Mouse (Mus musculus) bone marrow macrophage, adult 2 months (primary cell): ENCODE measurements around the gene Pitpnc1.

Source experiments
- CTCF ChIP-seq: IDR thresholded peaks from 2 replicates; pipeline ENCODE4 v1.5.1; 2012; ENCODE audit warnings: low read depth, mild to moderate bottlenecking, low read length, moderate library complexity
- POLR2A ChIP-seq: IDR thresholded peaks from 2 replicates; pipeline ENCODE4 v1.6.1; 2012; ENCODE audit warnings: mild to moderate bottlenecking, low read depth, low read length, borderline replicate concordance

DNA sequence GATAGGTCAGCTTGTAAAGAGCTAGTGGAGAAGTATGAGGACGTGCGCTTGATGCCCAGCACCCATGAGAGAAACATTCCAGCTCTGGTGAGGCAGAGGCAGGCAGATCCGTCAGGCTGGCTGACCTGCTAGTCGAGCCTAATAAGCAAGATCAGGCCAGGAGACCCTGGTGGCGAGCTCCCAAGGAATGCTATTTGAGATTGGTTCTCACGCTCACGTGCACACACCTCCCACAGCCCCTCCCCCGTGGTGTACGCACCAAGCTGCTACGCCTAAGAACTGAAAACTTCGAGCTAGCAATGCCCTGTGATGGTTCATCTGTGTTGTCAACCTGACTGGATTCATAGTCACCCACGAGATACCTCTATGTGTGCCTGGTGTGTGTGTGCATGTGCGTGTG is 148.3 kb downstream of the Pitpnc1 start:
- no peak for TF ChIP-seq POLR2A
- TF ChIP-seq CTCF = no peak
